Mouse (Mus musculus) embryonic stem cell, embryonic (primary cell): ENCODE results near the gene Atg2a.

Experiments used
- CTCF ChIA-PET, 4 experiments: fragments of 300-600 bp in 2 of 4; fragments of 350-600 bp in 2 of 4; sonication (Branson Sonifier 250); formaldehyde crosslinking; loops; one replicate each; lab custom pipeline; 2022; ENCODE audit warnings: inconsistent platforms in 2 of 4; lab: Charles Lee
- POLR2A ChIA-PET, 4 experiments: fragments of 300-600 bp in 2 of 4; fragments of 350-600 bp in 2 of 4; sonication (Branson Sonifier 250); formaldehyde crosslinking; loops; one replicate each; lab custom pipeline; 2022; ENCODE audit warnings: antibody characterized with exemption in 4 of 4, inconsistent platforms in 1 of 4; lab: Charles Lee

The Atg2a gene

DNA sequence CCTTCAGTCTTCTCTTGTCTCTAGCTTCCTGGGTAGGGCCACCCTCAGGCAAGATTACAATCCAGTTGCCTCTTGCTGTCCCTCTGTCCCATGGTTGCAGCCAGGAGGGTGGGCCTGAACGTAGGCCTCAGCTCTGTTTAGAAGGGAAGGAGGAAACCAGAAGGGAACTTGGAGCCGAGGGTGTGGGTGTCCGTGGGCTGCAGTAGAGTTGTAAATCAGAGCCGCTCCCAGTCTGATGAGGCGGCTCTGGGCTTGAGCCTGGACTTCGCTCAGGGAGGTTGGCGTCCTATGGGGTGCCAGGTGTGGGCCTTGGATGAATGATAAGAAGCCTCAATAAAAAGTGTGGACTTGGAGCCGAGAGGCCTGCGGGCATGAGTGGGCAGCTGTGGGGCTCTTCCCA is 22.7 kb downstream of the Atg2a start:
- POLR2A ChIA-PET: interaction anchor here (0.7 to 34.9 kb wide), 38 partner anchors 9 to 804 kb away, joined by 3 to 829 read pairs (median 4); partner anchors contain the start of genes Atg2a (in 2 of the 4), Ehd1 (in 2 of the 4), Men1 (in 2 of the 4) and Cdc42bpg (in 1 of the 4)
- CTCF ChIA-PET: interaction anchor here (0.7 to 8.2 kb wide), 26 partner anchors 11 to 184 kb away, joined by 3 to 66 read pairs (median 4); partner anchors contain the start of genes Cdc42bpg (in 4 of the 4), Ehd1 (in 3 of the 4), Men1 (in 2 of the 4) and Atg2a (in 1 of the 4)

DNA sequence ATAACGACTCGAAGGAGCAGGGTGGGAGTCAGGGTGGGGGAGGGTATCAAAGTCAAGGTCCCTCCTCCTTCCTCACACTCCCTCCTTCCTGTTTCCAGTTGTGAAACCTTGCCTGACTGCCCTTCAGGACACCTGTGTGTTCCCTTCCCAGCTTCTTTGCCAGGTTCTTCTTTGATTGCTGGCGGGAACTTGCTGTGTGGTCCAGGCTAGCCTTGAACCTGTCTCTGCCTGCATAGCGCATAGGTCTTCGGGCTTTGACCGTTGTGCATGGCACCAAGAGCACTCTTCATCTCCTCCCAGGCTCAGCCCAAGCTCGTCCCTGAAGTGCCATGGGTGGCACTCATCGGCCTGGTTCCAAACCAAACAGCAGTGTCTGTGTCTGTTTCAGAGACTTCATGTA is 23.5 kb downstream of the Atg2a start:
- ChIA-PET CTCF (interaction anchor here (0.8 to 8.2 kb wide), 20 partner anchors 9 to 345 kb away, joined by 3 to 66 read pairs (median 5); partner anchors contain the start of genes Cdc42bpg (in 2 of the 4), Ehd1 (in 2 of the 4) and Men1 (in 1 of the 4)), POLR2A (interaction anchor here in 2 of 4 experiments (0.8 to 34.9 kb wide), 19 partner anchors 8 to 250 kb away, joined by 3 to 829 read pairs (median 5); partner anchors contain the start of genes Ehd1 (in 2 of the 2), Atg2a (in 1 of the 2), Map4k2 (in 1 of the 2) and Men1 (in 1 of the 2))

DNA sequence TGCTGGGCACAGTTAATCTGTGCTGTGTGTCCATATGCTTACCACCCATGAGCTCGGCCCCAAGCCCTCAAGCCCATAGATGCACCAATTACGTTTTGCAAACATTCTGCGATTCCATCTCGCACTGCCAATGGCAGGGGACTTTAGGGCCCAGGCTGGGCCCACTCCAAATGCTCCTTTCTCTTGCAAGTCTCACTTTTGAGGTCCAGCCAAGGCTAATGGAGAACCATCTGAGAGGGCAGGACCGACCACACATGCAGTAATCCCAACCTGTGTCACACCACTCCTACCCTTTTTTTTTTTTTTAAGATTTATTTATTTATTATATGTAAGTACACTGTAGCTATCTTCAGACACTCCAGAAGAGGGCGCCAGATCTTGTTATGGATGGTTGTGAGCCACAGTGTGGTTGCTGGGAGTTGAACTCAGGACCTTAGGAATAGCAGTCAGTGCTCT is 24.3 kb downstream of the Atg2a start:
- ChIA-PET POLR2A (interaction anchor here (0.6 to 34.9 kb wide), 25 partner anchors 9 to 895 kb away, joined by 3 to 829 read pairs (median 4); partner anchors contain the start of genes Ehd1 (in 4 of the 4), Sf1 (in 2 of the 4), Cdc42bpg (in 1 of the 4) and Map4k2 (in 1 of the 4)), CTCF (interaction anchor here (0.6 to 8.2 kb wide), 42 partner anchors 8 to 791 kb away, joined by 3 to 66 read pairs (median 4); partner anchors contain the start of genes Cdc42bpg (in 4 of the 4), Ehd1 (in 2 of the 4), Capn1 (in 1 of the 4) and Gpha2 (in 1 of the 4))

DNA sequence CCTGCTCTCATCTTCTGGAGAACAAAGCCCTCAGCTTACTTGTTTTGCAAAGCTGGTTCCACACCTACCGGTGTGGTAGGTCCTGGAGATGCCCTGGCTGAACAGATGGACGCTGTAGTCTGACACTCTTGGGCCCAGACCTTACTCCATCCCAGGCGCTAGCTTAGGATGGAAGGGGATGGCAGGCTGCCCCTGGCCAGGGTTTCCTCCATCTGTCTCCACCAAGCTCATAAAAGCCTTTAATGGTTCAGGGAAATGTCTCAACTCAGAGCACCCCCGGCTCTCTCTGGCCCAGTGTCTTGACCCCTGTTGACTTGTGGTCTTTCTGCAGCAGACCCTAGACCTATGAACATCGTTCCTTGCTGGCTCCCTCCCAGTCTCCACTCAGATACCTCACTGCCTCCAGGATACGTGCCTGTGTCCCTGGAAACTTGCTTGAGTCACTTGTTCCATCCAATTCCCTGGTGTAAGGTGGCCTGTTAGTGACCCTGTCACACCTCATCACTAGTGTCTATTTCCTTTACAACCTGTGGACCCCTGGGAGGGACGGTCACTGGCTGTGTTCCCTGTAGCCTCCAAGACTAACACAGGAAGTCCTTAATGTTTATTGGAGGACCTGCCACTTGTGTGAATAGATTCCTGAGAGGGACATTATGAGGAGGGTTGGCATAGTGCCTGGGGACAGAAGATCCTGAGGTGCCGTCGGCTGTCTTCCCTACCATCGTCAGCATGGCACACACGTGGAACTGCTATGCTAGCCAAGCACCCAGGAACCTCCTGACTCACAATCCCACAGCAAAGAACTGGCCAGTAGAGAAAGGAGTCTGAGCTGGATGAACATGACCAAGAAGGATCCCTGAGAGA is 26.1 kb downstream of the Atg2a start:
- POLR2A ChIA-PET: interaction anchor here (0.8 to 34.9 kb wide), 12 partner anchors 11 to 200 kb away, joined by 3 to 829 read pairs (median 4); partner anchors contain the start of genes Ehd1 (in 2 of the 4), Cdc42bpg (in 1 of the 4), Men1 (in 1 of the 4) and Ppp2r5b (in 1 of the 4)
- CTCF ChIA-PET: interaction anchor here (0.7 to 8.2 kb wide), 18 partner anchors 9 to 301 kb away, joined by 3 to 66 read pairs (median 5); partner anchors contain the start of genes Cdc42bpg (in 2 of the 4), Ehd1 (in 1 of the 4) and Ppp2r5b (in 1 of the 4)

DNA sequence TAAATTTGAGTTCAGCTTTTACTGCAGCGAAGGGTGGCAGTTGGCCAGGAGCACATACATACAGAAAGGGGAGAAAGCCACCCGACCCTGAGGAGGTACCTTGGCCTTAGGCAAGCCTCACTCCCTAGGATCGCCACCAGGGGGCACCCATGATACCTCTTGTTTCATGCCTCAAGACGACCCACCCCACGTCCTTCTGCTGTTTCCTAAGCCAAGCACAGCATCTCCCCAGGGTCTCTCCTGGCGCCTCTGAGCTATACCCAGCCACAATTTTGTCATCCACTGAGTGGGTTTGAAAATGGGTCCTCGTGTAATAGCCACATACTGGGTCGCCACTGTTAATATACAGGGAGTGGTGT is 26.7 kb downstream of the Atg2a start:
- ChIA-PET CTCF (interaction anchor here (0.5 to 8.2 kb wide), 16 partner anchors 8 to 1471 kb away, joined by 3 to 66 read pairs (median 3); partner anchors contain the start of genes Ehd1 (in 2 of the 4), Cdc42bpg (in 1 of the 4) and Ppp2r5b (in 1 of the 4)), POLR2A (interaction anchor here (0.8 to 34.9 kb wide), 15 partner anchors 10 to 200 kb away, joined by 3 to 829 read pairs (median 5); partner anchors contain the start of genes Cdc42bpg (in 2 of the 4), Ehd1 (in 2 of the 4), Men1 (in 1 of the 4) and Ppp2r5b (in 1 of the 4))

DNA sequence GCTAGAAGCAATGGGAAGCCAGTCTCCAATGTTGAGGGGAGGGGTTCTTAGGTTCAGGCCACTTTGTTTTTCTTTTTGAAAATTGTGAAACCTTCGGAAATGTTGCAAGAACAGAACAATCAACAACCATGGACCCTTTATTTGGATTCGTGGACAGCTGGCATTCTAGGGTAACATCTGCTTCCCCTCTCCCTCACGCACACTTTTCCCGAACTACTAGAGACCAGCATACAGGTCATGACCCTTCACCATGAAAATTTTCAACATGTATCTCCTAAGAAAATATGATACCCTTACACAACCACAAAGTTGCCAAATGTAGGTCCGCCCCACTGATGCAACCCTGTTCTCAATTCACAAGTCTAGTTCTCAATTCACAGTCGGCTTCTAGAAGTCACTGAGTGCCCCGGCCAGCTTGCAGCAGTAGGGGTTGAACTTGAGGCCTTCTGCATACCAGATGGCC is 27.2 kb downstream of the Atg2a start:
- ChIA-PET CTCF (interaction anchor here (0.5 to 8.2 kb wide), 21 partner anchors 8 to 1471 kb away, joined by 3 to 66 read pairs (median 5); partner anchors contain the start of genes Cdc42bpg (in 3 of the 4), Ehd1 (in 1 of the 4), Men1 (in 1 of the 4) and Ppp2r5b (in 1 of the 4)), POLR2A (interaction anchor here in 3 of 4 experiments (0.6 to 34.9 kb wide), 24 partner anchors 10 to 745 kb away, joined by 3 to 829 read pairs (median 6); partner anchors contain the start of genes Atg2a (in 2 of the 3), Cdc42bpg (in 2 of the 3), Ehd1 (in 2 of the 3) and Cdca5 (in 1 of the 3))

DNA sequence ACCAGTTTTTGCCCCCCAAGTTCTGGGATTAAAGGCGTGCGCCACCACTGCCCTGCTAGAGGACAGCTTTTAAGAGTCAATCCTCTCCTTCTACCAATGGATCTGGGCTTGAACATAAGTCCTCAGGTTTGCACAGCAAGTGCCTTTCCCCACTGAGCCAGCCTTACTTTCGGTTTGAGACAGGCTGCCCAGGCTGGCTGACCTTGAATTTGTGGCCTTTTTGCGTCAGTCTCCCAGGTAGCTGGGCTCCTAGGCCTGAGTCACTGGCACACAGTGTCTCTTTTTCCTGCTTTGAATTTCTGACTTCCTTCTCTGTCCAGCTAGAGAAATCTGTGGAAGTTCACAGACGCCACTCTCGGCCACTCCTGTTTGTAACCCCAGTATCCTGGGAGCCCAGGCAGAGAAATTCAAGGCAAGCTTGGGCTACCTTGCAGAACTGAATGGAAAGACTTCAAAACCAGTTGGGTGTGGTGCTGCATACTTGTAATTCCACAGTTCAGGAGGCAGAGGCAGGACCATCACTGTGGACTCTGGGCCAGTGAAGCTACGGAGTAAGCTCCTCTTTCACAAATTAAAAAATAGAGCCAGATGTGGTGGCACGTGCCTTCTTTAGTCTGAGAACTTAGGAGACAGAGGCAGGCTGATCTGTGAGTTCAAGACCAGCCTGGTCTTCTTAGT is 28.5 kb downstream of the Atg2a start:
- CTCF ChIA-PET: interaction anchor here (0.5 to 8.2 kb wide), 36 partner anchors 8 to 853 kb away, joined by 3 to 66 read pairs (median 4); partner anchors contain the start of genes Cdc42bpg (in 4 of the 4), Men1 (in 3 of the 4) and Ppp2r5b (in 1 of the 4)
- POLR2A ChIA-PET: interaction anchor here (0.5 to 34.9 kb wide), 72 partner anchors 9 to 801 kb away, joined by 3 to 829 read pairs (median 5); partner anchors contain the start of genes Cdc42bpg (in 3 of the 4), Sf1 (in 3 of the 4), Atg2a (in 2 of the 4) and Ehd1 (in 2 of the 4)

DNA sequence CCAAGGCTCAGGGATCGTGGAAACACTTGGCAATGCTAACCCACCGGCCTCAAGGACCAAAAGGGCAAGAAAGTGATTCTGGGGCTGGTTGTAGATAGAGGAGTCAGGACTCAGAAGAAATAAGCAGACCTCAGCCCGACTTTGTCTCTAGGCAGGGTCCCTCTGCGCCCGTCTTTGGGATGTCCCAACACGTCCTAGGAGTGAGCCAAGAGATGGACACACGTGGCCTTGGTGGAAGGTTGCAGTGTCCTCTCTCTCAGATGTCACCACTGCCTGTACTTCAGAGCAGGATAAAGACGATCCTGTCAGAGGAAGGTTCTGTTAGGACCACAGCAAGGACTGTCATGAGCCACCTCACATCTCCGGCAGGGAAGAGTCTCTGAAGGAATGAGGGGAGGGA is 29.2 kb downstream of the Atg2a start:
- ChIA-PET POLR2A (interaction anchor here (0.6 to 34.9 kb wide), 65 partner anchors 8 to 635 kb away, joined by 3 to 829 read pairs (median 5); partner anchors contain the start of genes Cdc42bpg (in 3 of the 4), Sf1 (in 3 of the 4), Atg2a (in 2 of the 4) and Ehd1 (in 2 of the 4)), CTCF (interaction anchor here (0.5 to 4.9 kb wide), 29 partner anchors 8 to 854 kb away, joined by 3 to 43 read pairs (median 4); partner anchors contain the start of genes Cdc42bpg (in 3 of the 4), Men1 (in 3 of the 4) and Ppp2r5b (in 1 of the 4))

DNA sequence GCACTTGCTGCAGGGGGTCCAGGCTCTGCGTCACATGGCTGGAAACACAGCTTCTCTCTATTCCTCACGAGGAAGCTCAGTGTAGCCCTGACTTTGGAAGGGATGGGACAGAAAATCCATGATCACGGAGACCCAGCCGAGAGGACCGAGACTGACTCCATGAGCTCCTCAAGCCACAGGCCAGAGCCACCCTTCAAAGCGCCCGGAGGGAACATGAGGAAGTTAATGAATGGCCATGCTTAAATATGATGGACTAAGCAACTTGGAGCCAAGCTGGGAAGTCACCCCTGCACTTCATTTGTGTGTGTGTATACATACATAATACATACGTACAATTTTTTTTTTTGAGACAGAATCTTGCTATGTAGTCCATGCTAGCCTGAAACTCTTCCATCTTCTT is 29.7 kb downstream of the Atg2a start:
- ChIA-PET POLR2A (interaction anchor here (0.6 to 34.9 kb wide), 44 partner anchors 7 to 1210 kb away, joined by 3 to 829 read pairs (median 7); partner anchors contain the start of genes Atg2a (in 2 of the 4), Cdc42bpg (in 2 of the 4), Men1 (in 2 of the 4) and Sf1 (in 2 of the 4)), CTCF (interaction anchor here in 3 of 4 experiments (0.5 to 4.9 kb wide), 12 partner anchors 9 to 297 kb away, joined by 3 to 43 read pairs (median 4); partner anchors contain the start of gene Cdc42bpg (in 2 of the 3))

DNA sequence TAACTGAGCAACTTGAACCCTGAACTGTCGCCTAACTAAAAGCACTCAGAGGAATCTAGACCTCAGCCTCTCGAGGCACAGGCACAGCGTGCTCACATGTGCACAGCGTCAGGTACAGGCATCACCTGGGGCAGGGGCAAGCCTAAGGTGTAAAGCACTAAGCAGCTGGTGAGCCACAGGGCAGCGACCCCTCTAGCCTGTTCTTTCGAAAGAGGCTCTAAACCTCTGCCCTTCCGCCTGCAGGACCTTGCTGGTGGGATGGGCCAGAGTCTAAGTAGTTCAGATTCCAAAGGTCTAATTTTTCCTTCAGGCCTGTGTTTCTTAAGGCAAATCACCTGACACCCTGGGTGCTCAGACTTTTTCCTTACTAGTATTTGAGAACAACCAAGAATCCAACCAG is 30.6 kb downstream of the Atg2a start:
- ChIA-PET CTCF (interaction anchor here in 2 of 4 experiments (0.6 to 1.1 kb wide), 2 partner anchors 15 to 44 kb away, joined by 3 read pairs; no protein-coding TSS in a partner anchor), POLR2A (interaction anchor here (0.5 to 34.9 kb wide), 17 partner anchors 8 to 431 kb away, joined by 3 to 829 read pairs (median 5); partner anchors contain the start of genes Cdc42bpg (in 2 of the 4) and Men1 (in 1 of the 4))

DNA sequence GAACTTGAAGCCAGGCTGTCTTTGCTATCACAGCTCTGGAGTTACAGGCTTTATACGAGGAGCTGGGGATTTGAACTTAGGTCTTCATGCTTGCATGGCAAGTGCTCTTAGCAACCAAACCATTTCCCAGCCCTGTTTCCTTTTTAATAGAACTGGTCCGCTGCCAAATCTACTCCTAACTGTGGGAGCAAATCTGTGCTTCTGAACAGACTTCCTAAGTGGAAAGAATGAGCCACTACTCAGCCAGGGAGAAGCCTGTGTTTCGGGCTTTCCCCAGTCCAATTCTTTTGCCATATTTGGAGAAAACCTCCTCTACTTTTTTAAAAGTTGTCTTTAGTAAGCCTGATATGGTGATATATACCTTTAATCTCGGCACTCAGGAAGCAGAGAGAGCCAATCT is 31.3 kb downstream of the Atg2a start:
- POLR2A ChIA-PET: interaction anchor here in 2 of 4 experiments (0.6 to 34.9 kb wide), 7 partner anchors 9 to 94 kb away, joined by 3 to 829 read pairs (median 7); partner anchors contain the start of genes Cdc42bpg (in 1 of the 2) and Men1 (in 1 of the 2)
- CTCF ChIA-PET: interaction anchor here in 1 of 4 experiments (0.7 kb wide), 1 partner anchor 10 kb away, joined by 3 read pairs; no protein-coding TSS in a partner anchor

DNA sequence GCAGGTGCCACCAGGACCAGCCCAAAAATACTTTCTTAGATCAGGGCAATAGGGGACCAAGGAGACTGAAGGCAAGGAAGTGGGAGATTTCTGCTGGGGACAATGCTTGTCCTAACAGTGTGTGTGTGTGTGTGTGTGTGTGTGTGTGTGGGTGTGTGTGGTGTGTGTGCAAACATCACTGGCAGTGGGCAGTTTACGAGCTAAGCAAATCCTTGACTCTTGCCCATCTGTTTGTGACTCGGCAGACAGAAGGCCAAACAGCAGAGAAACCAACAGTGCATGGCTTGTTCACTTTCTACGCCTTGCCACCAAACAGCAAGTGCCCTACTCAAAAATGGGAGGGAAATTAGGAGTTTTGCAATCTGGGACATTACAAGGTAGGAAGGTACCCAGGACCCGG is 32.1 kb downstream of the Atg2a start:
- POLR2A ChIA-PET: interaction anchor here in 2 of 4 experiments (0.7 to 34.9 kb wide), 8 partner anchors 10 to 144 kb away, joined by 3 to 829 read pairs (median 5); partner anchors contain the start of genes Arl2 (in 1 of the 2), Batf2 (in 1 of the 2) and Men1 (in 1 of the 2)
- CTCF ChIA-PET: interaction anchor here in 2 of 4 experiments (0.6 to 0.7 kb wide), 2 partner anchors 11 to 861 kb away, joined by 3 read pairs; no protein-coding TSS in a partner anchor

DNA sequence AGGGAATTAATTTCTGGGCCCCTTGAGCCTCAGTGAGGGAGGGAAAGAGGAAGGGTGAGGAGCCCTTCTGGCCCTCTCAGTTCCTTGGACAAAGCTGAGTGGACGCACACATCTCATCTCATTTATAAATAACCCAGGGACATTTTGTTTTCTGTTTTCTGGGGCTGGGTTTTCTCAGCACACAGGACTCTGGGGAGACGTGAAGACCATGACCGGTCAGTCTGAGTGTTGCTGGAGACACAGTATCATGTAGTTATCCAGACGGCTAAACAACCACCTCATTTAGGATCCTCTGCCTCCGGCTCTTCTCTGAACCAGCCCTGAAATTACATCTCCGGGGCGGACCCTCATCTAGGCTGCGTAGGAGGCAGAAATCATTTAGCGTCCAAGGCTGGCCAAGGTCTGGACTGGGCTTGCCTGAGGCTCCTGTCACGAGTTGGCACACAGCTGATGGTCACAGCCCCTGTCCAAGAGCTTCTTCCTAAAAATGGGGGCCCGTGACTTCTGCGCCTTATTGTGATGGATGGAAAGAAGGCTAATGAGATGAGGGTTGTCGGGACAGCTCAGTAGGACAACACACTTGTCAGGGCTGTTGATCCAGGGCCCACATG is 32.6 kb downstream of the Atg2a start:
- POLR2A ChIA-PET: interaction anchor here in 2 of 4 experiments (0.7 to 34.9 kb wide), 9 partner anchors 8 to 144 kb away, joined by 3 to 829 read pairs (median 4); partner anchors contain the start of genes Arl2 (in 1 of the 2), Batf2 (in 1 of the 2) and Sf1 (in 1 of the 2)
- CTCF ChIA-PET: interaction anchor here in 1 of 4 experiments (0.6 kb wide), 2 partner anchors 9 to 860 kb away, joined by 3 read pairs; no protein-coding TSS in a partner anchor

DNA sequence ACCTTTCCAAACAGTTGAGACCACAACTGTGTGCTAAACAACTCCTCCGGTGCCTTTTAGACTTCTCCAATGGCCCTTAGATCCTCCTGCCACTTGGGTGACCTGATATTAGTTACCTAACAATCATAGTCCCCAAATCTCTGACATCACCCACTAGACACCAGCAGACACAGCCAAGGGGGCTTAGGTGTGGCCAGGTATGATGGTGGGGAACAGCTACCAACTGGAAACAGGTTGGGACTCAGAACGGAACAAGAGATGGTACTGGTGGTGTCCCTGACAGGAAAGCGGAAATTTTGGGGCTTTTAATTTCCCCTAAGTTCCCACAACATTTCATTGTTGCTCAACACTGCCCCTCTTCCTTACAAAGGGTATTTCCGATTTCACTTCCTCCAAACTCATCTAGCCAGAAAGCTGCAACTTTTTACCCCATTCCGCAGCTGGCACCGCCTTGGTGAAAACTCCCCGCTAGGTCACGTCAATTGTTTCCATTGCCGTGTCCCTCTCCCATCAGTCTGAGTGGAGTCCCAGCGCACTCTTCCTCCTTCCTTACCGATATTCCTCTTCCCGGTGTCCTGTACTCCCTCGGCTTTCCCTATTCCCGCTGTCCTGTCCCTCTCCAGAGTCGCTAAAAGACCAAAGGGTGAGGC is 34.4 kb downstream of the Atg2a start:
- CTCF ChIA-PET: interaction anchor here (0.6 to 4.4 kb wide), 42 partner anchors 7 to 819 kb away, joined by 3 to 37 read pairs (median 5); partner anchors contain the start of genes Cdc42bpg (in 3 of the 4), Map4k2 (in 2 of the 4), Arl2 (in 1 of the 4) and Men1 (in 1 of the 4)
- POLR2A ChIA-PET: interaction anchor here (0.6 to 34.9 kb wide), 82 partner anchors 8 to 981 kb away, joined by 3 to 829 read pairs (median 4); partner anchors contain the start of genes Men1 (in 3 of the 4), Sf1 (in 3 of the 4), Atg2a (in 2 of the 4) and Cdc42bpg (in 2 of the 4)
